Mouse (Mus musculus): ENCODE measurements around the gene Col2a1.

Col2a1 gene

GRCm38 (mm10) chr15:97963989-97964835 is 40.3 kb downstream of the Col2a1 start, which contains the start of gene Tmem106c:
Gene Tmem106c, plus strand, starts transcription at chr15:97964200.
- DNase-seq (ENCODE audit: low read depth): peak; percentile 98

- peak; percentile 39 for DNase-seq (ENCODE audit: low read depth)
Observed at GRCm38 (mm10) chr15:97963329-97963988, 41.0 kb downstream of the Col2a1 start.

GRCm38 (mm10) chr15:97956416-97956815 is 48.1 kb downstream of the Col2a1 start:
- DNase-seq (ENCODE audit: low read depth): peak; percentile 31

DNA sequence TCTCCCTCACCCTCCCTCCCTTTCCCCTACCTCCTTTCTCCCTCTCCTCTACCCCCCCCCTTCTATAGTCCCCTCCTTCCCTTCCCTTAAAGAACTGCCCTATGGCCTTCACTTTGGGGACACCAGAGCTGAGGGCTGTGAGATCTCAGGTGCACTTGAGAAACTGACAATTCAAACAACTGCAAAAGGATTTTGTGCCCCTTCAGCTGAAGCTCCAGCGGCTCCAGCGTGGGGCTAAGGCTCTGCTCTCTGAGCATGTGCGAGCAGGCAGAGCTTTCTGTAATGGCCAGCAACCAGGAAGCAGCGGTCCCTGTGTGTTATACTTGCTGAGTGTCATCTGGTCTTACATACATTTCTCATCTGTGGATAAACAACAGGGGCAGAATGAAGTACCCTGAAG is 48.8 kb downstream of the Col2a1 start:
- no peak for DNase-seq (ENCODE audit: low read depth)

GRCm38 (mm10) chr15:97955286-97955685 is 49.2 kb downstream of the Col2a1 start:
- no peak for DNase-seq (ENCODE audit: low read depth)

GRCm38 (mm10) chr15:97954671-97955070 is 49.8 kb downstream of the Col2a1 start:
- DNase-seq (ENCODE audit: low read depth): no peak

- no peak for DNase-seq (ENCODE audit: low read depth)
Observed at GRCm38 (mm10) chr15:97952889-97953189, 51.7 kb downstream of the Col2a1 start.

GRCm38 (mm10) chr15:97952137-97952888 is 52.2 kb downstream of the Col2a1 start:
- peak; percentile 85 for DNase-seq (ENCODE audit: low read depth)

DNA sequence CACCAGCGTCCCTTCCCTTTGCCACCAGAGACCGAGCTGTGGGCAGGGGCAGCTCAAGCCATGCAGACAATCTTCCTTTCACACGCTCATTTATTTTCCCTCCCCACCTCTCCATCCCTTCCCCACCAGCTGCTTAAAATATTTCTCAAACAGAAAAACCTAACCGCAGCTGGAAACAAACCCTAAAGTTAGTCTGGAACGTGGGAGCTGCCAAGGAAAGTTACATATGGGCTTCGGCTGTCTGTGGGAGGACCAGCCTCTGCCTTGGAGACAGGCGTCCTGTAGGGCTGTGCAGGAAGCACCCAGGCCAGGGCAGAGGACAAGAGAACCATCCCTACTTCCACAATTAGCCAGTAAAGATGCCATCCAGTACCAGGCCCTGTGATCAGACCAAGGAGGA is 54.3 kb downstream of the Col2a1 start:
- DNase-seq (ENCODE audit: low read depth): peak; percentile 52

DNA sequence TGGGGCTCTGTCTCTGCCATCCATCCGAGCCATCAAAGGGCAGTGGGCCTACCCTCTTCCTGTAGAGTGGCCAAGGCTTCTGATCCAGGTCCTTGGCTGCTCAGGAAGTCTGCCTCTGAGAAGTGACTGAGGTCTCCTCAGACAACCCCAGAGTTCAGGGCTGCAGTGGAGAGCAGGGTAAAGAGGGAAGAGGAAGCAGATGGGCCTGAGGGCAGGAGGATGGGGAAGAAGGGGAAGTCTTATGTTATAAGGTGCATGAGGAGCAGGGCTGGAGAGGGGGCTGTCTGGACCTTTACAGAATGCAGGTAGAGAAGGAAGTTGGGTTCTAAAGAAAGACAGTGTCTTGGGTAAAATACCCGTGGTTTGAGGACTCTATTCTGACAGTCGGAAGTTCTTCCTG is 54.8 kb downstream of the Col2a1 start:
- no peak for DNase-seq (ENCODE audit: low read depth)

DNA sequence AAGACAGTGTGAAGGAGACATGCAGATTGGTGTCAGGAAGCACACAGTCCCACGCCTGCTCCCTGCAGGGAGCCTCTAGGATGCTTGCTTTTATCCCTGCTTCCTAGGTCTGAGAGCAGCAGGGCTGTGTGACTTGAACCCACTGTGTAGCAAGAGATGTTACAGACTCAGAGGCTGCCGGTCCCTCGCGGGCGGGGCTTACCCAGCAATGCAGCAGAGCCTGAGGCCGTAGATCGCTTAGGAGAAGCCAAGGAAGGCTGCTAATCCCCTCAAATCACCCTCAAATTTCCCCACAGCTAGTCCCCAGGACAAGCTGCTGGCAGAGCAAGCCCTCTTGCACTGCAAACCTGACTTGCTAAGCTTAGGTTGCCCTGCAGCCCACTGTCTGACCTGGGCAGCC is 55.8 kb downstream of the Col2a1 start:
- peak; percentile 41 for DNase-seq (ENCODE audit: low read depth)

DNA sequence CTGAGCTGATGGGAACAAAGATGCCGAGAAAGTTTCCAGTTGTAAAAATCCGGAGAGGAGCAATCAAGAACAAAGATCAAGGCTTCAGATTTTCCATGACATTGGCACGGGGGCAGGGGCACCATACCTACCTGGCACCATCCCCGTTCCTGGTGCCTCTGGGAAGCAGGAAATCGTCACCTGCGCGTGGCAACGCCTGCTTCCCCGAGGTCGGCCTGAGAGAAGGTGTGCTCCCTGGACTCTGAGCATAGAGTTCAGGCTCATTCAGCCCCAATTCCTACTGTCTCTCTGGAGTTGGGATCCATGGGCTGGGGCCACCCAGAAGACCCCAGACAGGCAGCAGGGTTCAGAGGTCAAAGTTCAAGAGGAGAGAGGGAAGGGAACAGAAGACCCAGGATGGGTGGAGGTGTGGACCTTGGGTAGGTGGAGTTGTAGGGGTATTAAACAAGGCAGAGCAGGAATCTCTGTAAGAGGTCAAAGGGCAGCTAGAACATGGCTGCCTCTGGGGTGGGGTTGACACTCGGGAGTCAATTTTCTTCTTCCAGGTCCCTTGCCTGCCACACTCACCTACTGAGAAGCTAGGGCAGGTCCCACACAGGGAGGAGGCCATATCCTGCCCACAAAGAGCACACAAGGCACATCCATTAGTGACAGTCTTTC is 58.7 kb downstream of the Col2a1 start:
- no peak for DNase-seq (ENCODE audit: low read depth)

DNA sequence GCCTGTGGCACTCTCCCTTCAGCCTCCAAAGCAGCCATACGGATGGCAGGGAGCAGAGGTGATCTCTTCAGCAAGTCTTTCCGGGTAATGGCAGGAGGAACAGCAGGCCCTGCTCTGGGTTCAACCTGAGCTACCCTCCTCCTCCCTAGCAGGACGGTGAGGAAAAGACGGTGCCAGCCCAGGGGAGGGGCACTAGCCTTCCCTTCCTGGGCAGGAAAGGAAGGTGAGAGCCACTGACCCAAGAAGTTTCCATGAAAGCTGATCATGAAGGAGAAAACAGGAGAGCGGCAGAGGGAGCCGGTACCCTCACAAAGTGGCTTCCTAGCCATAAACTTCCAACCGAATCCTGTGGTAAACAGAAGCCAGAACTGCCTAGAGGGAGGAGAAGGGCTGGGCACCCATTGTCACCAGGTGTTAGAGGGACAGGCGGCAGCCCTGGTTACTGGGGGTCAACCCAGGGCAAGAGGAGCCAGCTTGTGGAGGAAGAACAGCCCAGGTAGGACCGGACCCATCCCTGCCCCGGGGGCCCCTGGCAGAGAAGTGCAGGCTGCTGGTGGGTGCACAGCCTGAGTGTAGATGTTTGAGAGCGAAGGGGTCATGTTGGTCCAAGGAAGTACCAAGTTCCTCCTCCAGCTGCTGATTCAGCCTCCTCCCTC is 59.4 kb downstream of the Col2a1 start:
- no peak for DNase-seq (ENCODE audit: low read depth)

DNA sequence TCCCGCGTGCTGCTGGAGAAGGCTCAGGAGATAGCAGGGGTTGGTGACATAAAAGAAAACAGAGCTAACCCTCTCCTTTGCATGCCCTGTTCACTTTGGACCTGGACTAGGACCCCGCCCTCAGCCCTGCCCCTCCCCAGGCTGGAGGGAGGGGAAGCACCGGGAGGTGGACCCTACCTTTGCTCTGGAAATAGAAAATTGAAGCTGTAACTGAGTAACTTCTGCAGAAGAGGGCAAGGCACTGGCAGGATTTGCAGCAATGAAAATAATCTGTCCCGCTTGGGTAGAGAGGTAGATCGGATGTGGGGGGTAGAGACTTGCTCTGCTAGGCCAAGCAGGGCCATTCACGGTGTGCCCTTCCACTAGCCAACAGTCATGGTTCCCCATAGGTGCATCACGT is 61.1 kb downstream of the Col2a1 start:
- DNase-seq (ENCODE audit: low read depth): no peak

GRCm38 (mm10) chr15:97942538-97942937 is 62.0 kb downstream of the Col2a1 start:
- DNase-seq (ENCODE audit: low read depth): no peak

- DNase-seq (ENCODE audit: low read depth): no peak
Observed at GRCm38 (mm10) chr15:97941306-97941705, 63.2 kb downstream of the Col2a1 start.

DNA sequence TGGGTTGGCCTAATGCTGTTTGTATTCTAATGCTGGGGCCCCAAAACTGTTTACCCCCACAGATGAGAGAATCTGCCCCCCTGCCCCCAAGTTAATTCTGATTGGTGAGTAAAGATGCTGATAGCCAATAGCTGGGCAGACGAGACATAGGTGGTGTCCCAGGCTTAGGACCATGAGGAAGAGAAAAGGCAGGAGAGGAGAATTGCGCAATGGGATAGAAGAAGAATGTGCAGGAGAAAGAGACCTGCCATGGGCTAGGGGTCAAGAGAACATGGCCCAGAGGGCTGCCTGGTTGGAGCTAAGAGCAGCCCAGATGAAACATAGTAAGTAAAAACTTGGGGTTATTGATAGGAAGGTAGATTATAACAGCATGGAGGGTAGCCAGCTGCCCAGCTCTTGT is 64.4 kb downstream of the Col2a1 start:
- DNase-seq (ENCODE audit: low read depth): no peak

- DNase-seq (ENCODE audit: low read depth): peak; percentile 59
Observed at GRCm38 (mm10) chr15:97938580-97938979, 65.9 kb downstream of the Col2a1 start.

DNA sequence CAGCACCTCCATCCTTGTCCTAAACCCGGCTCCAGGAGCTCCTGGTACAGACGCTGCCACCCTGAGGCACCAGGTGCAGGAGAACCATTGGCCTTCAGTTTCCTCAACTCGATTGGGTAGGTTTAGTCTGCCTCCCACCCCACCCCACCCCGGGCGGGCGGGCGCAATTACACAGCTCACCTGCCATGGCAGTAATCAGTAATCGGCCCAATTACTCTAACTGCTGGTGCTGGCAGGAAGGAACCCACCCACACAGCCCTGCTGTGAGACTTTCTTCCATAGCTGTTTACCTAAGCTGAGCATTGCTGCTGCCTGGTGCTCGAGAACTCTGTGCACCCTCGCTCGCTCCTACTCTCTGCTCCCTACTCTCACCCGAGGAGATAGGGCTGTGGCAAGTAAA is 72.1 kb downstream of the Col2a1 start:
- DNase-seq (ENCODE audit: low read depth): no peak

- no peak for DNase-seq (ENCODE audit: low read depth)
Observed at GRCm38 (mm10) chr15:97929259-97929824, 75.2 kb downstream of the Col2a1 start.

DNA sequence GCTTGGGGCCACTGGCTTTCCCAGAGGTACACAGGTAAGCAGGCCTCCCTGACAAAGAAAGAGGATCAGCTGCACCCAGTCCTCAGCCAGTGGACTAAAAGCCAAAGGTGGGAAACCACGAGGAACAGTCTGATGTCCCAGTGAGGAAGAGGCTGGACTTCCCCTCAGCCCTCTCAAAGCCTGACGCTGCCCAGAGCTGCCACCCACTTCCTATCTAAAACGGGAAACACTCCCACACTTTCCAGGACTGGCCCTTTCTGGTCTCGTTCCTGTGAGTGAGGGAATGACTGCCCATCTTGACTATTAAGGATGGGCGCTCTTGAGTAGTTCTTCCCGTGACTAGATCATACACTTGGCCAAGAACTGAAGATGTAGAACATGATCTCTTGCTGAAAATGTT is 76.7 kb downstream of the Col2a1 start:
- DNase-seq (ENCODE audit: low read depth): no peak
